Mouse (Mus musculus): ENCODE measurements around the gene Fdx1.

Fdx1 gene

GRCm38 (mm10) chr9:51908255-51908654, 55.1 kb downstream of the Fdx1 start:
- DNase-seq (ENCODE audit: low spot score in 2 of 2), result no peak

GRCm38 (mm10) chr9:51906938-51907337, 56.4 kb downstream of the Fdx1 start:
- no peak for DNase-seq (ENCODE audit: low spot score in 2 of 2)
